Comparison of ENCODE assay signal across 33 mouse cellular contexts in genomic region chr10:89525823-89526222, GRCm38 (mm10). TPM values are rescaled to one million over a fixed set of nuclear protein-coding genes. Genes with fewer than 3 reads are reported as not detected.
"Had no signal": no experiment of that assay in that cellular context is flagged by ENCODE, and none has a peak within 500 bp of the region (broad histone marks: within the 10 kb centered on the region; RNA-seq: fewer than 3 reads in every experiment).

No protein-coding gene starts in this region.

- H3K27me3 ChIP-seq: embryonic facial prominence, embryonic 12.5 days; embryonic facial prominence, embryonic 13.5 days; embryonic facial prominence, embryonic 15.5 days; forebrain, embryonic 12.5 days; forebrain, embryonic 13.5 days; forebrain, embryonic 15.5 days had no signal

- H3K9ac ChIP-seq: embryonic facial prominence, embryonic 12.5 days; embryonic facial prominence, embryonic 13.5 days; embryonic facial prominence, embryonic 15.5 days; forebrain, embryonic 12.5 days; forebrain, embryonic 13.5 days; forebrain, embryonic 15.5 days; forebrain, postnatal 0 days had no signal

- H3K4me1 ChIP-seq: embryonic facial prominence, embryonic 10.5 days; embryonic facial prominence, embryonic 12.5 days; forebrain, embryonic 10.5 days; forebrain, embryonic 12.5 days; forebrain, embryonic 15.5 days had no signal

- H3K4me3 ChIP-seq: embryonic facial prominence, embryonic 10.5 days; embryonic facial prominence, embryonic 12.5 days; embryonic facial prominence, embryonic 13.5 days; embryonic facial prominence, embryonic 15.5 days; erythroblast, embryonic 14.5 days; forebrain, embryonic 10.5 days; forebrain, embryonic 12.5 days; forebrain, embryonic 13.5 days; forebrain, embryonic 15.5 days; gastrocnemius, adult 2 months; heart, adult 2 months had no signal

- H3K4me2 ChIP-seq: embryonic facial prominence, embryonic 12.5 days; embryonic facial prominence, embryonic 13.5 days; embryonic facial prominence, embryonic 15.5 days; forebrain, embryonic 12.5 days; forebrain, embryonic 13.5 days; forebrain, embryonic 15.5 days had no signal

- H3K9me3 ChIP-seq: embryonic facial prominence, embryonic 10.5 days; embryonic facial prominence, embryonic 12.5 days; embryonic facial prominence, embryonic 13.5 days; embryonic facial prominence, embryonic 15.5 days; forebrain, embryonic 10.5 days; forebrain, embryonic 12.5 days; forebrain, embryonic 13.5 days; forebrain, embryonic 15.5 days had no signal

- DNase-seq: cerebellum, adult 2 months; cerebellum, adult 8-10 months; cerebellum, adult 9-10 months; cerebellum, adult 9-11 months; cerebellum, postnatal 10 days; cerebellum, postnatal 14 days; cerebellum, postnatal 25 days; cerebellum, postnatal 36 days; embryo, embryonic 11 days; forebrain, postnatal 0 days; gastrocnemius, adult 2 months; gastrocnemius, postnatal 10 days; gastrocnemius, postnatal 14 days; gastrocnemius, postnatal 25 days; gastrocnemius, postnatal 36 days; heart, adult 18-20 months; heart, adult 2 months had no signal

- H3K27ac ChIP-seq: embryonic facial prominence, embryonic 10.5 days; embryonic facial prominence, embryonic 12.5 days; embryonic facial prominence, embryonic 13.5 days; embryonic facial prominence, embryonic 15.5 days; forebrain, embryonic 10.5 days; forebrain, embryonic 12.5 days; forebrain, embryonic 13.5 days; forebrain, embryonic 15.5 days; gastrocnemius, adult 2 months; heart, adult 2 months had no signal

- H3K36me3 ChIP-seq: embryonic facial prominence, embryonic 10.5 days; embryonic facial prominence, embryonic 12.5 days; embryonic facial prominence, embryonic 13.5 days; embryonic facial prominence, embryonic 15.5 days; forebrain, embryonic 10.5 days; forebrain, embryonic 12.5 days; forebrain, embryonic 15.5 days had no signal

- ATAC-seq: forebrain, embryonic 13.5 days; forebrain, embryonic 14.5 days; forebrain, embryonic 15.5 days; forebrain, embryonic 16.5 days; forebrain, postnatal 0 days had no signal

RNA-seq across cellular contexts. Expression of gene Nr1h4, which starts 7.6 kb away (rescaled TPM):
- total RNA-seq: common myeloid progenitor, adult 5-6 weeks; forebrain, postnatal 0 days; gastrocnemius, postnatal 10 days; gastrocnemius, postnatal 14 days; gastrocnemius, postnatal 25 days; gastrocnemius, postnatal 36 days; granulocyte monocyte progenitor cell, adult 5-6 weeks had no signal
- polyA plus RNA-seq: embryonic facial prominence, embryonic 10.5 days; embryonic facial prominence, embryonic 11.5 days; embryonic facial prominence, embryonic 12.5 days; embryonic facial prominence, embryonic 13.5 days; embryonic facial prominence, embryonic 14.5 days; embryonic facial prominence, embryonic 15.5 days; erythroblast, embryonic 14.5 days; forebrain, embryonic 10.5 days; forebrain, embryonic 11.5 days; forebrain, embryonic 12.5 days; forebrain, postnatal 0 days had no signal
